Comparison of ENCODE assay signal across 23 mouse cellular contexts in the genomic region with DNA sequence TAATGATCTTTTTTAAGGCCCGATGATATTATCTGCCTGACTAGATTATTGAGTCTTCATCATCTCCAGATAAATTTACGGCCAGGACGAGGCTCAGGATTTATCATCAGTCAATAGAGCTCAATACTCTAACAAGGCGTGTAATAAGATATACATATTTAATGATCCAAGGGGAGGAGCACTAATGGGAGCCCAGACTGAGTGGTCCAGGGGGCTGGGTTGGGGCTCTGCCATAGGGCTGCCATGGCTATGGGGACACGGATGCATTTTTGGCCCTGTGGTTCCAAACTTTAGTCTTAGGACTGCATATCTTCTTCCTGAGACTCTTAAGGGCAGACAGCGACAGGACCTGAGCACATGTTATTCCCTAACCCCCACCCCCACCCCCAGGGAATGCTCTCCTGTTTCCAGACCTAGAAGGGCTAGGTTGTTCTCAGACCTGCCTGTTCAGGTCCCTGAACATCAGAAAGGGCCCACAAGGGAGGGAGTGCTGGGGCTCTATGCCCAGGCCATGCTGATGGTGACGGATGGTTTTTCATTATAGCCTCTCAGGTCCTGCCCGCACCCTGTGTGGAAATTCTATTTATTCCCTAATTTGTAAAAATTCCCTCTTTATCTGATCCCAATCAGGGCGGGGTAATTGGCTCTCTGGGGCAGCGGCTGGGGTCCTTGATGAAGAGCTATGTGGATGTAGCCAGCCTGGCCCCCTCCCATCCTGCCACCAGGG. TPM values are rescaled to one million over a fixed set of nuclear protein-coding genes. Genes with fewer than 3 reads are reported as not detected.
DNase-seq lines count a peak whose midpoint lies in the region; ATAC-seq lines count a peak whose summit lies in the region.
"Had no signal": no experiment of that assay in that cellular context is flagged by ENCODE, and none has a peak within 500 bp of the region (broad histone marks: within the 10 kb centered on the region; RNA-seq: fewer than 3 reads in every experiment).

No protein-coding gene starts in this region.

- no peaks in the 10 kb centered on the region for H3K27me3 ChIP-seq in midbrain, embryonic 13.5 days
- H3K27me3 ChIP-seq in midbrain, embryonic 16.5 days (ENCODE audit: control insufficient read depth, insufficient read depth, low read depth, low read length): no peaks in the 10 kb centered on the region
- H3K27me3 ChIP-seq in hindbrain, embryonic 14.5 days (ENCODE audit: control insufficient read depth, insufficient read depth, low read length): no peaks in the 10 kb centered on the region
- H3K27me3 ChIP-seq in hindbrain, embryonic 16.5 days (replicated peaks; ENCODE audit: control insufficient read depth, insufficient read depth, low read length): no peaks in the 10 kb centered on the region
- no peaks in the 10 kb centered on the region for H3K27me3 ChIP-seq in neural tube, embryonic 15.5 days (replicated peaks)
- H3K27me3 ChIP-seq: forebrain, embryonic 13.5 days; heart, embryonic 12.5 days had no signal

- H3K4me3 ChIP-seq in midbrain, embryonic 13.5 days (replicated peaks): no peak overlapping the region
- H3K4me3 ChIP-seq in midbrain, embryonic 16.5 days (ENCODE audit: low read depth, low read length): no peak overlapping the region
- no peak overlapping the region for H3K4me3 ChIP-seq in hindbrain, embryonic 14.5 days (replicated peaks; ENCODE audit: low read length)
- H3K4me3 ChIP-seq in hindbrain, embryonic 16.5 days (ENCODE audit: low read length): no peak overlapping the region
- H3K4me3 ChIP-seq in neural tube, embryonic 15.5 days (replicated peaks): no peak overlapping the region
- H3K4me3 ChIP-seq: embryonic facial prominence, embryonic 10.5 days; forebrain, embryonic 13.5 days; heart, embryonic 12.5 days had no signal

- H3K9ac ChIP-seq in midbrain, embryonic 13.5 days (replicated peaks): no peak overlapping the region
- H3K9ac ChIP-seq in midbrain, embryonic 16.5 days (ENCODE audit: low read depth, low read length): no peak overlapping the region
- H3K9ac ChIP-seq in hindbrain, embryonic 14.5 days: no peak overlapping the region
- no peak overlapping the region for H3K9ac ChIP-seq in hindbrain, embryonic 16.5 days (ENCODE audit: low read depth, low read length)
- H3K9ac ChIP-seq in neural tube, embryonic 15.5 days (replicated peaks): peak overlapping the region; percentile 20; the same call in 1 of the 2 replicates
- H3K9ac ChIP-seq: forebrain, embryonic 13.5 days; forebrain, postnatal 0 days; heart, embryonic 12.5 days had no signal

- no peak overlapping the region for H3K4me2 ChIP-seq in midbrain, embryonic 13.5 days (replicated peaks)
- no peak overlapping the region for H3K4me2 ChIP-seq in midbrain, embryonic 16.5 days (ENCODE audit: low read length)
- no peak overlapping the region for H3K4me2 ChIP-seq in hindbrain, embryonic 14.5 days (replicated peaks)
- H3K4me2 ChIP-seq in hindbrain, embryonic 16.5 days (ENCODE audit: low read length): no peak overlapping the region
- no peak overlapping the region for H3K4me2 ChIP-seq in neural tube, embryonic 15.5 days
- H3K4me2 ChIP-seq: forebrain, embryonic 13.5 days; heart, embryonic 12.5 days had no signal

- WGBS in midbrain, embryonic 13.5 days: 74% methylated on average over 10 of the region's 10 CpGs
- 63% methylated on average over 10 of the region's 10 CpGs for WGBS in midbrain, embryonic 16.5 days
- WGBS in hindbrain, embryonic 14.5 days: 58% methylated on average over 10 of the region's 10 CpGs
- WGBS in hindbrain, embryonic 16.5 days: 57% methylated on average over 10 of the region's 10 CpGs
- 41% methylated on average over 10 of the region's 10 CpGs for WGBS in neural tube, embryonic 15.5 days

- no peak overlapping the region for H3K27ac ChIP-seq in midbrain, embryonic 13.5 days
- H3K27ac ChIP-seq in midbrain, embryonic 16.5 days (ENCODE audit: low read length): no peak overlapping the region
- H3K27ac ChIP-seq in hindbrain, embryonic 14.5 days: peak overlapping the region; percentile 34; the same call in 1 of the 2 replicates
- no peak overlapping the region for H3K27ac ChIP-seq in hindbrain, embryonic 16.5 days (ENCODE audit: low read depth, low read length)
- no peak overlapping the region for H3K27ac ChIP-seq in neural tube, embryonic 15.5 days (replicated peaks)
- H3K27ac ChIP-seq: embryonic facial prominence, embryonic 10.5 days; forebrain, embryonic 13.5 days had no signal

- H3K9me3 ChIP-seq in midbrain, embryonic 13.5 days: no peaks in the 10 kb centered on the region
- H3K9me3 ChIP-seq in midbrain, embryonic 16.5 days (replicated peaks; ENCODE audit: control insufficient read depth, low read length, poor library complexity, severe bottlenecking): no peaks in the 10 kb centered on the region
- no peaks in the 10 kb centered on the region for H3K9me3 ChIP-seq in hindbrain, embryonic 14.5 days (ENCODE audit: control insufficient read depth, low read length)
- no peaks in the 10 kb centered on the region for H3K9me3 ChIP-seq in hindbrain, embryonic 16.5 days (ENCODE audit: control insufficient read depth, low read length)
- no peaks in the 10 kb centered on the region for H3K9me3 ChIP-seq in neural tube, embryonic 15.5 days (replicated peaks)
- H3K9me3 ChIP-seq: embryonic facial prominence, embryonic 10.5 days; forebrain, embryonic 13.5 days; heart, embryonic 12.5 days had no signal

- DNase-seq in hindbrain, embryonic 14.5 days (ENCODE audit: low spot score): no peak
- DNase-seq in kidney, postnatal 10 days: no peak
- DNase-seq: adrenal gland, adult 8-10 months; adrenal gland, postnatal 36 days; cerebellum, postnatal 10 days; forebrain, postnatal 0 days; gastrocnemius, postnatal 14 days had no signal

- H3K36me3 ChIP-seq in midbrain, embryonic 13.5 days: no peaks in the 10 kb centered on the region
- H3K36me3 ChIP-seq in midbrain, embryonic 16.5 days (ENCODE audit: control insufficient read depth, insufficient read depth, low read length): no peaks in the 10 kb centered on the region
- H3K36me3 ChIP-seq in hindbrain, embryonic 14.5 days (replicated peaks; ENCODE audit: control insufficient read depth, insufficient read depth): no peaks in the 10 kb centered on the region
- peaks cover 2% of the 10 kb centered on the region; the same call in 1 of the 2 replicates for H3K36me3 ChIP-seq in hindbrain, embryonic 16.5 days (ENCODE audit: control insufficient read depth, insufficient read depth, low read length)
- no peaks in the 10 kb centered on the region for H3K36me3 ChIP-seq in neural tube, embryonic 15.5 days

- peaks cover 22% of the 10 kb centered on the region for H3K4me1 ChIP-seq in midbrain, embryonic 13.5 days (replicated peaks)
- H3K4me1 ChIP-seq in midbrain, embryonic 16.5 days (ENCODE audit: control insufficient read depth, insufficient read depth, low read length): no peaks in the 10 kb centered on the region; the same call in 1 of the 2 replicates
- peaks cover 12% of the 10 kb centered on the region for H3K4me1 ChIP-seq in hindbrain, embryonic 14.5 days (replicated peaks; ENCODE audit: control insufficient read depth, insufficient read depth, low read length)
- no peaks in the 10 kb centered on the region for H3K4me1 ChIP-seq in hindbrain, embryonic 16.5 days (ENCODE audit: control insufficient read depth, insufficient read depth, low read depth, low read length)
- H3K4me1 ChIP-seq in neural tube, embryonic 15.5 days: peaks cover 21% of the 10 kb centered on the region
- H3K4me1 ChIP-seq: heart, embryonic 12.5 days had no signal

- ATAC-seq in midbrain, embryonic 13.5 days: peak; percentile 60
- ATAC-seq in midbrain, embryonic 16.5 days: no peak
- ATAC-seq in hindbrain, embryonic 14.5 days (ENCODE audit: low FRiP score): peak; percentile 55; the same call in 1 of the 2 replicates
- ATAC-seq in hindbrain, embryonic 16.5 days: peak; percentile 51
- ATAC-seq in neural tube, embryonic 15.5 days (ENCODE audit: low FRiP score): no peak
- no peak for ATAC-seq in megakaryocyte progenitor cell, adult 5-6 weeks (replicated peaks; ENCODE audit: poor library complexity)

RNA-seq across cellular contexts. Expression of a gene that starts 17.5 kb away (rescaled TPM):
- polyA plus RNA-seq in midbrain, embryonic 13.5 days (2015; fragmentation: Nextera tagmentation; extraction: Ambion mirVana): 77.8 and 78.2 TPM in 2 replicates
- polyA plus RNA-seq in midbrain, embryonic 16.5 days (2015; fragmentation: Nextera tagmentation; extraction: Ambion mirVana): 81.9 and 83.3 TPM in 2 replicates
- polyA plus RNA-seq in hindbrain, embryonic 14.5 days (2014; fragmentation: Nextera tagmentation; extraction: Ambion mirVana): 82.0 and 85.4 TPM in 2 replicates
- polyA plus RNA-seq in hindbrain, embryonic 16.5 days (2015; fragmentation: Nextera tagmentation; extraction: Ambion mirVana): 77.7 and 80.5 TPM in 2 replicates
- polyA plus RNA-seq in neural tube, embryonic 15.5 days (2015; fragmentation: Nextera tagmentation; extraction: Ambion mirVana): 70.7 and 73.1 TPM in 2 replicates
- 13.8 and 19.3 TPM in 2 replicates for total RNA-seq in megakaryocyte progenitor cell, adult 5-6 weeks (2015)
- 23.7 and 29.1 TPM in 2 replicates for total RNA-seq in megakaryocyte progenitor cell, adult 5-6 weeks (2017)

RNA-seq across cellular contexts. Expression of a gene that starts 59.6 kb away (rescaled TPM):
- polyA plus RNA-seq in midbrain, embryonic 13.5 days (2015; fragmentation: Nextera tagmentation; extraction: Ambion mirVana): not detected in 2 replicates
- not detected in 2 replicates for polyA plus RNA-seq in midbrain, embryonic 16.5 days (2015; fragmentation: Nextera tagmentation; extraction: Ambion mirVana)
- not detected in 2 replicates for polyA plus RNA-seq in hindbrain, embryonic 14.5 days (2014; fragmentation: Nextera tagmentation; extraction: Ambion mirVana)
- polyA plus RNA-seq in hindbrain, embryonic 16.5 days (2015; fragmentation: Nextera tagmentation; extraction: Ambion mirVana): not detected in 2 replicates
- not detected in 2 replicates for polyA plus RNA-seq in neural tube, embryonic 15.5 days (2015; fragmentation: Nextera tagmentation; extraction: Ambion mirVana)
- total RNA-seq in megakaryocyte progenitor cell, adult 5-6 weeks (2015): not detected in 2 replicates
- not detected in 2 replicates for total RNA-seq in megakaryocyte progenitor cell, adult 5-6 weeks (2017)
- total RNA-seq: adrenal gland, adult 8-10 months; adrenal gland, postnatal 36 days; ES-E14; forebrain, postnatal 0 days; gastrocnemius, adult 18-20 months; gastrocnemius, postnatal 14 days; heart, adult 8-10 months; heart, postnatal 25 days had no signal
- polyA plus RNA-seq: cerebellum, adult 2 months; embryonic facial prominence, embryonic 10.5 days; embryonic facial prominence, embryonic 14.5 days; forebrain, embryonic 13.5 days; forebrain, postnatal 0 days; gonadal fat pad, adult 2 months; heart, embryonic 12.5 days; heart, embryonic 16.5 days had no signal

Comparison
In these comparisons a context has a peak if more than half of its experiments do, and no peak if none do; other contexts are left out.
1. ATAC-seq: peak in midbrain, embryonic 13.5 days (single experiment), hindbrain, embryonic 14.5 days (single experiment) and hindbrain, embryonic 16.5 days (single experiment); none in midbrain, embryonic 16.5 days (single experiment), neural tube, embryonic 15.5 days (single experiment) and megakaryocyte progenitor cell, adult 5-6 weeks (single experiment).